Mouse (Mus musculus) megakaryocyte, embryonic 14.5 days (primary cell): Measurements from ENCODE around the gene Smcr8. TPM values are rescaled to one million over a fixed set of nuclear protein-coding genes. Genes with fewer than 3 reads are reported as not detected.

ENCODE experiments used
- H3K27me3 ChIP-seq: replicated peaks from 2 replicates; pipeline ENCODE3; 2012; ENCODE audit warnings: inconsistent platforms
- H3K36me3 ChIP-seq: replicated peaks from 2 replicates; pipeline ENCODE3; 2012; ENCODE audit warnings: low read length, inconsistent platforms, mixed read lengths
- H3K4me1 ChIP-seq: 2 replicates; pipeline ENCODE4 v1.6.1; 2012; ENCODE audit warnings: inconsistent platforms
- H3K4me3 ChIP-seq: replicated peaks from 2 replicates; pipeline ENCODE3; 2012; ENCODE audit warnings: moderate library complexity, mild to moderate bottlenecking, inconsistent platforms
- H3K9me3 ChIP-seq: 2 replicates; pipeline ENCODE4 v1.6.1; 2012; ENCODE audit warnings: inconsistent platforms
- FLI1 ChIP-seq: IDR thresholded peaks from 2 replicates; pipeline ENCODE4 v1.6.1; 2012; ENCODE audit warnings: low read length, inconsistent platforms, mixed read lengths
- GATA1 ChIP-seq: IDR thresholded peaks from 3 replicates; pipeline ENCODE4 v1.6.1; 2012; ENCODE audit warnings: mixed read lengths, low read length, inconsistent platforms, borderline replicate concordance
- polyA plus RNA-seq: library from polyadenylated mRNA; stranded (reverse); fragments of >175 nt; gene quantifications from 2 replicates; pipeline ENCODE4 v1.2.3, GENCODE M21; 2012; ENCODE audit warnings: low replicate concordance; ENCODE audit not compliant: insufficient read depth

The Smcr8 gene
- polyA plus RNA-seq, 1 experiment: 0.50 TPM

- H3K36me3 ChIP-seq: peaks cover 85% of the 10 kb centered on the region
- H3K27me3 ChIP-seq: no peaks in the 10 kb centered on the region
Measured at GRCm38 (mm10) chr11:60755570-60755969, 21.8 kb upstream of the Smcr8 start.

GRCm38 (mm10) chr11:60761681-60762080 is 15.6 kb upstream of the Smcr8 start:
- H3K9me3 ChIP-seq: peaks cover 6% of the 10 kb centered on the region; the same call in 1 of the 2 replicates
- H3K36me3 ChIP-seq: peaks cover 68% of the 10 kb centered on the region
- no peak overlapping the region for H3K4me3 ChIP-seq
- H3K4me1 ChIP-seq: no peaks in the 10 kb centered on the region
- TF ChIP-seq FLI1: no peak
- no peak for TF ChIP-seq GATA1
- no peaks in the 10 kb centered on the region for H3K27me3 ChIP-seq

More at GRCm38 (mm10) chr11:60755570-60755969, 21.8 kb upstream of the Smcr8 start:
- TF ChIP-seq FLI1: no peak
- TF ChIP-seq GATA1: no peak
- H3K9me3 ChIP-seq: no peaks in the 10 kb centered on the region
- H3K4me1 ChIP-seq: no peaks in the 10 kb centered on the region
- no peak overlapping the region for H3K4me3 ChIP-seq

DNA sequence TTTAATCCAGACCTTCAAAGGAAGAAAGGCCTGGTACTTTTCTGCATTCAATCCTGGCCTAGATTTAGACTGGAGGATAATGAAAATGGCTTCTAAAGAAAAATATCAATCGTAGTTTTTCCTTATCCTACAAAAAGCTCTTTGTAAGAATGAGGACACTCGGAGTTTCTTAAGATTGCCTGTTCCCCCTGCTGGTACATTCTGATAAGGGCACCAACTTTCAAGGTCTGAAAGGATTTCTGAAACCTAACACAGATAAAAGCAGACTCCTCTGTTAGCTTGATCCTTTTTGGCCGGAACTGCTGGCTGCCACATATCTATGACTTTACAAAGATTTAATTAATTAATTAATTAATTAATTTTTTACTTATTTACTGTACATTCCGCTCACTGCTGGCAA is 10.4 kb upstream of the Smcr8 start:
- Histone ChIP-seq H3K4me3 (no peak overlapping the region), H3K36me3 (peaks cover 28% of the 10 kb centered on the region), H3K4me1 (peaks cover 12% of the 10 kb centered on the region), H3K9me3 (peaks cover 6% of the 10 kb centered on the region; the same call in 1 of the 2 replicates), H3K27me3 (peaks cover 2% of the 10 kb centered on the region)
- TF ChIP-seq FLI1: no peak
- no peak for TF ChIP-seq GATA1

DNA sequence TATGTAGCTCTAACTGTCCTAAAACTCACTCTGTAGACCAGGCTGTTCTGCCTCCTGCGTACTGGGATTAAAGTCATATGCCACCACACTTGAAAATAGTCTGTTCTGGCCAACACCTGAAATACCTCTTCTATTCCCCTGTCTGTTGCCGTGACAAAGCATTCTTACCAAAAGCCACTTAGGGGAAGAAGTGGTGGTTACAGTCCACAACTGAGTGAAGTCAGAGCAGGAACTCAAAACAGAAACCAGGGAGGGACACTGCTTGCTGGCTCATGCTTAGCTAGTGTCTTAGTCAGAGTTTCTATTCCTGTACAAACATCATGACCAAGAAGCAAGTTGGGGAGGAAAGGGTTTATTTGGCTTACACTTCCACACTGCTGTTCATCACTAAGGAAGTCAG is 8.0 kb upstream of the Smcr8 start:
- no peak for TF ChIP-seq FLI1
- TF ChIP-seq GATA1: no peak
- H3K36me3 ChIP-seq: peaks cover 18% of the 10 kb centered on the region
- H3K9me3 ChIP-seq: peaks cover 6% of the 10 kb centered on the region; the same call in 1 of the 2 replicates
- H3K27me3 ChIP-seq: peaks cover 2% of the 10 kb centered on the region
- H3K4me1 ChIP-seq: peaks cover 20% of the 10 kb centered on the region
- peak overlapping the region; percentile 86 for H3K4me3 ChIP-seq

DNA sequence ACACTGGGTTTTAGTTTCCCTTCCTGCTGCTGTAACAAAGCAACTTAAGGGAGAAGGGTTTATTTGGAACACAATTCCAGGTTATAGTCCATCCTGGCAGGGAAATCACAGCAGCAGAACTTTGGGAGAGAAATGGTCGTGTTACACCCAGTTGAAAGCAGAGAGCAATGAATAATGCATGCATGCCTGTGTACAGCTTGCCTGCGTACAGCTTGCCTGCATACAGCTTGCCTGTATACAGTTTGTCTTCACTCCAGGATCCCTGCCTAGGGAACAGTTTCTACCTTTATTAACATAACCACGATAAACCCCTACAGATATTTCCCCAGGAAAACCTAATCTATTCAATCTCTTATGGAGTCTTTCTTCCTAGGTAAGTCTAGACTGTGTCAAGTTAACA is 6.5 kb upstream of the Smcr8 start:
- Histone ChIP-seq H3K27me3 (peaks cover 2% of the 10 kb centered on the region), H3K36me3 (peaks cover 9% of the 10 kb centered on the region), H3K9me3 (no peaks in the 10 kb centered on the region), H3K4me1 (peaks cover 34% of the 10 kb centered on the region), H3K4me3 (peak overlapping the region; percentile 83)
- TF ChIP-seq GATA1: no peak
- no peak for TF ChIP-seq FLI1

DNA sequence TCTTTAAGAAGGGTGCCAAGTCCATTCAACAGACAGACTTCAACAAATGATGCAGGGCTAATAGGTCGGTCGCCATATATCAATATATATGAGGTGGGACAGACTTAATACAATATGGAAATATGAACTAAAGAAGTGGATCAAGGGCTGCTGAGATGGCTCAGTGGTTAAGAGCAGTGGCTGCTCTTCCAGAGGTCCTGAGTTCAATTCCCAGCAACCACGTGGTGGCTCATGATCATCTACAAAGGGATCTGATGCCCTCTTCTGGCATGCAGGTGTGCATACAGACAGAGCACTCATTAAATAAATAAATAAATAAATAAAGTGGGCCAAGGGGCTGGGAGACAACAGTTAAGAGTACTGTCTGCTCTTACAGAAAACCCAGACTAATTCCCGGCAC is 5.2 kb upstream of the Smcr8 start:
- Histone ChIP-seq H3K4me1 (peaks cover 41% of the 10 kb centered on the region), H3K4me3 (no peak overlapping the region), H3K36me3 (peaks cover 3% of the 10 kb centered on the region), H3K27me3 (peaks cover 2% of the 10 kb centered on the region), H3K9me3 (no peaks in the 10 kb centered on the region)
- TF ChIP-seq GATA1 (no peak), FLI1 (no peak)

GRCm38 (mm10) chr11:60774158-60774689 is 3.1 kb upstream of the Smcr8 start:
- H3K27me3 ChIP-seq: peaks cover 2% of the 10 kb centered on the region
- H3K4me3 ChIP-seq: peak overlapping the region; percentile 10
- H3K4me1 ChIP-seq: peaks cover 54% of the 10 kb centered on the region
- H3K9me3 ChIP-seq: no peaks in the 10 kb centered on the region
- TF ChIP-seq GATA1 (no peak), FLI1 (no peak)
- H3K36me3 ChIP-seq: peaks cover 13% of the 10 kb centered on the region

DNA sequence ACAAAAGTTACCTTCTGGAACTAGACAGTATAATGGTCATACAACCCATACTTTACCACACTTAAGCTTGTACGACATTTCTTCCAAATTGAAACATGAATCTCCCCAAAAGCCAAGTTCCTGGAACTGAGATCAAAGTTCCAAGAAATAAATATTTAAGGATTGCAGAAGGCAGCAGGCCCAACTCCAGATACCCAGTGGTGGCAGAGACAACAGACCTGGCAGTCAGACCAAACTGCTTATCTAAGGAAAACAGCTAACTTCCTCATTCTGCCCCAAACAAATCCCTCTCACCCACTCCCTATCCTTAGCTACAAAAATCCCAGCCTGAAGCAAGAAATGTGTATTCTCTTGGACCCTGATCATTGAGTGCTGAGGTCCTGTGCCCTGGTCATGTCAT is 2.5 kb upstream of the Smcr8 start:
- Histone ChIP-seq H3K4me1 (peaks cover 57% of the 10 kb centered on the region), H3K4me3 (peak overlapping the region; percentile 51)

GRCm38 (mm10) chr11:60775578-60775977 is 1.7 kb upstream of the Smcr8 start:
- Histone ChIP-seq H3K27me3 (peaks cover 2% of the 10 kb centered on the region), H3K4me3 (peak overlapping the region; percentile 99), H3K36me3 (peaks cover 26% of the 10 kb centered on the region), H3K4me1 (peaks cover 61% of the 10 kb centered on the region), H3K9me3 (no peaks in the 10 kb centered on the region)
- TF ChIP-seq FLI1: no peak
- TF ChIP-seq GATA1: no peak

More for the DNA sequence above, 2.5 kb upstream of the Smcr8 start:
- peaks cover 19% of the 10 kb centered on the region for H3K36me3 ChIP-seq
- TF ChIP-seq GATA1: no peak
- peaks cover 2% of the 10 kb centered on the region for H3K27me3 ChIP-seq
- H3K9me3 ChIP-seq: no peaks in the 10 kb centered on the region

GRCm38 (mm10) chr11:60776107-60776828 is 1.1 kb upstream of the Smcr8 start:
- Histone ChIP-seq H3K4me3 (peak overlapping the region; percentile 99), H3K27me3 (no peaks in the 10 kb centered on the region), H3K36me3 (peaks cover 31% of the 10 kb centered on the region), H3K9me3 (no peaks in the 10 kb centered on the region), H3K4me1 (peaks cover 64% of the 10 kb centered on the region)
- TF ChIP-seq FLI1 (no peak), GATA1 (no peak)
